Mouse (Mus musculus) lung, embryonic 14.5 days (tissue): ENCODE measurements around the gene Prkce. TPM values are rescaled to one million over a fixed set of nuclear protein-coding genes. Genes with fewer than 3 reads are reported as not detected.

Experiments
- ATAC-seq: fragments of 200-750 bp; cut with Nextera tagmentation; 2 replicates; pipeline ENCODE4 v1.8.0; 2017; ENCODE audit warnings: mild to moderate bottlenecking, moderate TSS enrichment, moderate library complexity; ENCODE audit not compliant: insufficient read depth
- DNase-seq: peaks from one replicate; pipeline ENCODE4 v3.0.0-alpha.2; 2015
- H3K27ac ChIP-seq: fragments of 300-500 bp; sonication (generic); 2 replicates; pipeline ENCODE4 v1.5.1; 2014; ENCODE audit warnings: low read depth, mild to moderate bottlenecking, moderate library complexity
- H3K27me3 ChIP-seq: fragments of 300-500 bp; sonication (generic); 2 replicates; pipeline ENCODE4 v1.6.1; 2014; ENCODE audit warnings: low read length, control low read depth; ENCODE audit not compliant: insufficient read depth
- H3K36me3 ChIP-seq: fragments of 300-500 bp; sonication (generic); 2 replicates; pipeline ENCODE4 v1.6.1; 2014; ENCODE audit warnings: control low read depth; ENCODE audit not compliant: insufficient read depth
- H3K4me1 ChIP-seq: fragments of 300-500 bp; sonication (generic); 2 replicates; pipeline ENCODE4 v1.6.1; 2014; ENCODE audit warnings: antibody characterized with exemption, control low read depth; ENCODE audit not compliant: insufficient read depth
- H3K4me2 ChIP-seq: fragments of 300-500 bp; sonication (generic); 2 replicates; pipeline ENCODE4 v1.6.1; 2014; ENCODE audit warnings: mild to moderate bottlenecking
- H3K4me3 ChIP-seq: fragments of 300-500 bp; sonication (generic); 2 replicates; pipeline ENCODE4 v1.5.1; 2014; ENCODE audit warnings: low read depth, low read length
- H3K9ac ChIP-seq: fragments of 300-500 bp; sonication (generic); 2 replicates; pipeline ENCODE4 v1.6.1; 2014
- H3K9me3 ChIP-seq: fragments of 300-500 bp; sonication (generic); 2 replicates; pipeline ENCODE4 v1.6.1; 2016; ENCODE audit warnings: low read depth, low read length, control low read depth
- CTCF ChIP-seq: IDR thresholded peaks from 2 replicates; pipeline ENCODE4 v1.5.1; 2016; ENCODE audit warnings: antibody characterized with exemption, low read depth
- WGBS: fragments of 180-500 bp; shearing (Covaris S2); extraction: QIAGEN DNeasy Blood & Tissue Kit; methylation state at CpG from one replicate; pipeline ENCODE4 v1.1.7; 2014; 5-methylcytosine and 5-hydroxymethylcytosine counted together
- polyA plus RNA-seq: library from polyadenylated mRNA; unstranded; fragments of >200 nt; fragmentation: Nextera tagmentation; extraction: Ambion mirVana; gene quantifications from 2 replicates; pipeline ENCODE4 v1.2.1, GENCODE M21; 2014

Prkce gene
- polyA plus RNA-seq, result 10.1 and 10.8 TPM in 2 replicates

GRCm38 (mm10) chr17:86167320-86168230 is at the start of gene Prkce:
Gene Prkce, plus strand, starts transcription at chr17:86167785.
- H3K4me2 ChIP-seq, result peak within 1 kb of the TSS; percentile 96
- DNase-seq (peak; percentile 93), ATAC-seq (peak; percentile 73)
- under 1% methylated on average over 105 of the region's 115 CpGs for WGBS
- H3K9ac ChIP-seq, result peak within 1 kb of the TSS; percentile 83
- H3K9me3 ChIP-seq, result no peaks in the 10 kb centered on the region
- H3K4me1 ChIP-seq, result peaks cover 24% of the 10 kb centered on the region
- peak within 1 kb of the TSS; percentile 99 for H3K27ac ChIP-seq
- peak; percentile 45; the same call in 1 of the 2 replicates for TF ChIP-seq CTCF
- H3K36me3 ChIP-seq, result 0 out of 2 replicates have a peak, but pooled peaks cover 1% of the 10 kb centered on the region
- H3K27me3 ChIP-seq, result no peaks in the 10 kb centered on the region
- H3K4me3 ChIP-seq, result peak within 1 kb of the TSS; percentile 75

DNA sequence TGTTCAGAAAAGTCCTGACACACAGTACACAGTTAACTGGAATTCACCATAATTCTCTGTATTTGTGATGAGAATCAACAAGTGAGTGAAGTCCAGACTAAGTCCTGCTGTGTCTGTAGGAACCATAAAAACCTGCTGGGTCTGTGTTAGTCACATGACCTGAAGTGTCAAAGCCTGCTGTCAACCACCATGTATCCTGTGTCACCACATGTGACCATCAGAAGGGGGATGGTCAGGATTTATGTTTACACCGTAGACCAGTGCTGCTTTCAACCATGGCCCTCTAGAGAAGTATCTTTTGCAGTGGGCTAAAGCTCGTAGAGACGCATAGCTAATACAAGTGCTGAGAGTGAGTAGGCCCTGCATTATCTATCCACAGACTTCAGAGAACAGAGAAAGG is 44.4 kb upstream of the Prkce start:
- TF ChIP-seq CTCF, result no peak
- ATAC-seq, result no peak
- peaks cover 49% of the 10 kb centered on the region for H3K36me3 ChIP-seq

DNA sequence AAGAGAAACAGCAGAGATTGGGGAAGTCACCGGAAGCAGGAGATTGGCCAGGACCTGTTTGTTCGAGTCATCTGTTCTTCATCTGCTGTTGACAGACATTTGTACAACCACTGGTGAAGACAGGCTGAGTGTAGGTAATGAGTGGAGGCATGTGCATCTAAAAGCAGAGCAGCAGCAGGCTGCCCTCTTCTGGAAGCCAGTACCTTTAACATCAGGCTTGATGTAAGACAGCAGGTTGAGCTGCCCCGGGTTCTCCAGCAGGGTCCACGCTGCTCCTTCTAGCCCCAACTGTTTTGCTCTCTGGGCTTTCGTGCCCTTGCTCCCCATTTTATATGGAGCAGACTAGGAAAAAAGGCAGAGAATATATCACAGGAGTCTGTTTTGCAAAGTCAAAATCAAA is 41.7 kb upstream of the Prkce start:
- H3K4me1 ChIP-seq, result no peaks in the 10 kb centered on the region
- TF ChIP-seq CTCF, result no peak
- H3K9me3 ChIP-seq, result no peaks in the 10 kb centered on the region
- no peak overlapping the region for H3K27ac ChIP-seq
- H3K9ac ChIP-seq, result no peak overlapping the region
- H3K27me3 ChIP-seq, result no peaks in the 10 kb centered on the region
- H3K36me3 ChIP-seq, result peaks cover 52% of the 10 kb centered on the region
- DNase-seq (no peak), ATAC-seq (no peak)
- WGBS, result 81% methylated on average over 5 of the region's 5 CpGs
- no peak overlapping the region for H3K4me3 ChIP-seq
- H3K4me2 ChIP-seq, result no peak overlapping the region

More for the DNA sequence above, 44.4 kb upstream of the Prkce start:
- Histone ChIP-seq H3K4me3 (no peak overlapping the region), H3K27ac (no peak overlapping the region), H3K9me3 (no peaks in the 10 kb centered on the region), H3K4me1 (no peaks in the 10 kb centered on the region), H3K4me2 (no peak overlapping the region), H3K27me3 (no peaks in the 10 kb centered on the region), H3K9ac (no peak overlapping the region)
- no peak for DNase-seq
- WGBS, result 83% methylated on average over 3 of the region's 3 CpGs

- Histone ChIP-seq H3K27me3 (no peaks in the 10 kb centered on the region), H3K27ac (no peak overlapping the region), H3K4me3 (no peak overlapping the region), H3K9ac (no peak overlapping the region), H3K36me3 (peaks cover 35% of the 10 kb centered on the region), H3K4me2 (no peak overlapping the region), H3K9me3 (no peaks in the 10 kb centered on the region), H3K4me1 (no peaks in the 10 kb centered on the region)
- DNase-seq, result no peak
- 92% methylated on average over 5 of the region's 5 CpGs for WGBS
- no peak for TF ChIP-seq CTCF
- no peak for ATAC-seq
Observed at GRCm38 (mm10) chr17:86128198-86128597, 39.4 kb upstream of the Prkce start.

GRCm38 (mm10) chr17:86132534-86132933 is 35.1 kb upstream of the Prkce start:
- Histone ChIP-seq H3K9ac (no peak overlapping the region), H3K27me3 (no peaks in the 10 kb centered on the region), H3K4me2 (no peak overlapping the region), H3K36me3 (peaks cover 43% of the 10 kb centered on the region), H3K4me1 (no peaks in the 10 kb centered on the region), H3K4me3 (no peak overlapping the region), H3K9me3 (no peaks in the 10 kb centered on the region), H3K27ac (no peak overlapping the region)
- DNase-seq (peak; percentile 54), ATAC-seq (no peak)
- peak; percentile 39 for TF ChIP-seq CTCF
- 62% methylated on average over 5 of the region's 5 CpGs for WGBS

DNA sequence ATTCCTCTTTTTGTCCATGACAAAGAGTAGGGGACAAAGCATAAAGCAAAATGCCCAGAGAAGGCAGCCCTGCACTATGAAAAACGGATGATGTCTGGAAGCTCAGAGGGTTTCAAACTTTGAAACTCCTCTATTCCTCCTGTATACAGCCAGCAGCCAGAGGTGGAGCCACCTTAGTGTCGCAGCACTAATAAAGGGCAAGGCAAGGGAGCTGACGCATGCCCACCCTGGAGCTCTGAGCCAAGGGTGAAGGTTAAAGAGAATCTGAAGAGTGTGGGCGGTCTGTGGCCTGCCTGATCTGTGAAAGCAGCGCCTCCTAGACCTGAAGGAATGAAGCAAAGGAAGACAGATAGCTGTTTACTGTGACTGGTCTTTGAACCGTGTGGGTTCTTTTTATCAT is 33.1 kb upstream of the Prkce start:
- peaks cover 54% of the 10 kb centered on the region for H3K36me3 ChIP-seq
- TF ChIP-seq CTCF, result no peak
- DNase-seq (no peak), ATAC-seq (no peak)
- H3K4me3 ChIP-seq, result no peak overlapping the region
- no peak overlapping the region for H3K27ac ChIP-seq
- H3K27me3 ChIP-seq, result no peaks in the 10 kb centered on the region
- H3K9ac ChIP-seq, result no peak overlapping the region
- no peaks in the 10 kb centered on the region for H3K9me3 ChIP-seq
- H3K4me1 ChIP-seq, result no peaks in the 10 kb centered on the region
- H3K4me2 ChIP-seq, result no peak overlapping the region
- WGBS, result 60% methylated on average over 6 of the region's 6 CpGs

DNA sequence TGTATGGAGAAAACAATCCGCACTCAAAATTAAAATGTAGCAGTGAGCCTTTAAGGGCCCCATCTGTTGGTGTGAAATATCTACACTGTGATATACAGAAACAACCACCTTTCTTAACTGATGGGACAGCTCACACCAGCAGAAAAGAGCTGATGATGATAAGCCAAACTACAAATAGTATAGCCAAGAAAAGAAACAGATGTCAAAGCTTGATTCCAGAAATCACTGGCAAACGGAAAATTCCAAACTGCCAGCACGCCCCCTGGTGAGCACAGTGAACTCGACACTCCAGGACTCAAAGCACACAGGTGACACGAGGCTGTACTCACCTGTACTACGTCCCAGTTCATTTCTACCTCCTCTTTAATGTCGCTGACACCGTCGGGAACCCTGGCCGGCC is 31.8 kb upstream of the Prkce start:
- 77% methylated on average over 10 of the region's 10 CpGs for WGBS
- Histone ChIP-seq H3K36me3 (peaks cover 50% of the 10 kb centered on the region), H3K4me1 (no peaks in the 10 kb centered on the region), H3K27ac (no peak overlapping the region), H3K27me3 (no peaks in the 10 kb centered on the region), H3K4me3 (no peak overlapping the region), H3K9ac (no peak overlapping the region), H3K9me3 (no peaks in the 10 kb centered on the region), H3K4me2 (no peak overlapping the region)
- no peak for DNase-seq
- ATAC-seq, result no peak
- peak; percentile 39; the same call in 1 of the 2 replicates for TF ChIP-seq CTCF
